Mouse (Mus musculus) macrophage (primary cell): ENCODE results near the gene Cttnbp2nl. TPM values are rescaled to one million over a fixed set of nuclear protein-coding genes. Genes with fewer than 3 reads are reported as not detected.

Source experiments
- H3K27ac ChIP-seq: fragments of 350-480 bp; formaldehyde crosslinking; 2 replicates; pipeline ENCODE4 v1.9.0; 2021
- H3K36me3 ChIP-seq: fragments of 350-480 bp; formaldehyde crosslinking; 2 replicates; pipeline ENCODE4 v1.9.0; 2021; ENCODE audit errors: inconsistent target
- H3K4me3 ChIP-seq: fragments of 350-480 bp; formaldehyde crosslinking; 2 replicates; pipeline ENCODE4 v1.9.0; 2021; ENCODE audit errors: inconsistent target
- H3K79me2 ChIP-seq: fragments of 350-480 bp; formaldehyde crosslinking; 2 replicates; pipeline ENCODE4 v1.9.0; 2021; ENCODE audit errors: inconsistent target
- WGBS: methylation state at CpG from one replicate; pipeline ENCODE4 v1.1.7; 2026; ENCODE audit warnings: inconsistent platforms; ENCODE audit not compliant: missing documents; 5-methylcytosine and 5-hydroxymethylcytosine counted together
- polyA plus RNA-seq: library from polyadenylated mRNA; stranded (reverse); fragments of 250-400 nt; gene quantifications from 3 replicates; pipeline ENCODE4 v1.2.4, GENCODE M21; 2018; ENCODE audit warnings: inconsistent platforms

Cttnbp2nl gene
- polyA plus RNA-seq, 1 experiment from 2014 or later: 71.3 TPM

DNA sequence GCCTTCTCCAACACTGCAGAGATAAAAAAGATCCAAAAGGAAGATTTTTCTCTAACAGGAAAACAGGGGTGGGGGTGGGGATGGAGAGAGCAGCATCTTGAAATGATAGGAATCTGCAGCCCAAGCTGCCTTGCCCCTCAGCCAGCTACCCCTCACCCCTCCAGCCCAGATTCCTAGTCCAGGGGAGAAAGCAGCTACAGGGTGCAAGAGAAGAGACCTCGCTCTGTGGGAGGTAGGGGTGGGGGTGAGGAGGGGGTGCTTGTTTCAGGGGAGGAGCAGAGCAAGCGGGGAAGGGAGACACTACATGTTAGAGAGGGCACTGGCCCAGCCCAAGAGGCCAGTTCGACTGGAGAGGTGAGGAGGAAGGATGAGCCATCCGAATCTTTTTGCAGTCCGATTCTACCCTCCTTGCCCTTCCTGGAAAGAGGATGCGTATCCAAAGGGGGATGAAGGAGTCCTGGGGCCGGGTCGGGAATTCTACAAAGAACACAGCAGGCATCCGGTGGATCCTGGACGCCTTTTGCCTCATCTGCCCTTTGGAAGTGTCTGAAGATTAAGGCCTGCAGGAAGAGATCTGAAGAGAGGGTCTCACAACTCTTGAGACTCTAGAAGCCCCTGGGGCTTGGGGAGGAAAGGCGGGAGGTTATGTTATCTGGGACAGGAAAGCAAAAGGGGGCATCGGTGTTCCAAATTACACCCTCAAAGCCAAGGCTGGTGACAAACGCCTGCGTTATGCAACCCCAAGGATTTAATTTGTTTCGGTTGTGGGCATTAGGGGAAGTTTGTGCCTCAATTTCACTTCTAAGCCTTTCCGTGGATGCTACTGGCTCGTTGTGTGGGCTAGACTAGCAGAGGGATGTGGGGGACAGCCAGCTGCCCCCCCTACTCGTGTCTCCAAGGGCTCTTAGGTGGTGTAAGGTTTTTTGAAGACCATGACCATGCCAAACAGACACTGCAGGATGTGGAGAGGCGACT is 92.6 kb downstream of the Cttnbp2nl start:
- Histone ChIP-seq H3K27ac (no peak overlapping the region), H3K4me3 (no peak overlapping the region), H3K36me3 (no peaks in the 10 kb centered on the region), H3K79me2 (no peaks in the 10 kb centered on the region)
- 23% methylated on average over 19 of the region's 19 CpGs for WGBS

DNA sequence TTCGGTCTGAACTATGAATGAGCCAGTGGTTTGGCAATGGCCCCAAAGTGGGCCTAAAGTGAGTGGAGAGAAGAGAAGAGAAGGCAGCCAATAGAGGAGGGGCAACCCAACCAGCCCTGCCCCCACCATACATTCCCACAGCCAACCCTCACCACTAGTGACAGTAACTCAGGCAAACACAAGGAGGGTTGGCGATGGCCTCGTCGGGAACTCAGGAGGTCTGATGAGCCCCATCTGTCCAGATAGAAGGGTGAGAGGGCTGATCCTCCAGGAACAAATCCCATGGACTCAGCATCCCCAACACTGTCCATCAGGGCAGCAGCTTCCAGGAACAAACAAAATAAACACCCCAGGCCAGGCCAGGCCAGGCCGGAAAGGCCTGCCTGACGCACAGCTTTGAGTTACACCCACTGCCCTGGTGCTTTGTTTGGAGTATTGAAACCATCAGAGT is 96.8 kb downstream of the Cttnbp2nl start:
- 92% methylated on average over 6 of the region's 6 CpGs for WGBS
- H3K36me3 ChIP-seq: no peaks in the 10 kb centered on the region
- no peak overlapping the region for H3K4me3 ChIP-seq
- H3K79me2 ChIP-seq: no peaks in the 10 kb centered on the region
- H3K27ac ChIP-seq: no peak overlapping the region

DNA sequence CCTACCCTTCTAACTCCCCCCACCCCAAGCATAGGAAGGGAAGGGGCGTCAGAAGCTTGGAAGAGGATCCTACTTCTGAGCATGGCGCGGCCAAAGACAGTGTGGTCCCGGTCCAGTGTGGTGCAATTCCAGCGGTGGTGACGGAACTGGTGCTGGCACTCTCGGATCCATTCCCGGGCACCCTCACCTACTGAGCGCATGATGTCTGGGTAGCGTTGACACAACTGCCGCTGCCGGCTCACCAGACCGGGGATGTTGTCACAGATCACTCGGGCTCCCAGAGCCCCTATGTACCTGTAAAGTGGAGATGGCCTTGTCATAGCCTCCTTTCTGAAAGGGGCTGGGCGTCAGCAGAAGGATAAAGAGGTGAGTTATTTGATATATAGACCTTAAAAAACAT is 98.4 kb downstream of the Cttnbp2nl start:
- Histone ChIP-seq H3K4me3 (no peak overlapping the region), H3K79me2 (no peaks in the 10 kb centered on the region), H3K27ac (no peak overlapping the region), H3K36me3 (no peaks in the 10 kb centered on the region; the same call in 1 of the 2 replicates)
- WGBS: 90% methylated on average over 15 of the region's 15 CpGs

DNA sequence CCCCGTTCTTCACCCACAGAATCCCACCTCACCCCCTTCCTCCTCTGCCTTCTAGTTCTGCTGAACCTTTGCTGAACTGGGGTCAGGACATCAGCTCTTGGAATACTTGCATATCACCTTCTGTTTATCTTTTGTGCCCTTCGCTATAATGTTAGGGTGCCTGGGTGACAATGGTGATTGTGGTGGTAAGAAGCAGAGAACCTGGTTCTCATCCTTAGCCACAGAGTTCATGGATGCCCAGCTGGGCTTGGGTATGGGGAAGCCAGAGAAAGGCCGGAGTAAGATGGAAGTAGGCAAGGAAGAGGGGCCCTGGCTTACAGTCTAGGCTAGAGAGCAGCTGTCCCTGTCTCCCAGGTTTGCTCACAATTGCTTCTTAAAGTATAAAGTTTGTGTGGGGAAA is 98.8 kb downstream of the Cttnbp2nl start:
- no peaks in the 10 kb centered on the region for H3K79me2 ChIP-seq
- 91% methylated on average over 3 of the region's 3 CpGs for WGBS
- H3K27ac ChIP-seq: no peak overlapping the region
- no peak overlapping the region for H3K4me3 ChIP-seq
- no peaks in the 10 kb centered on the region; the same call in 1 of the 2 replicates for H3K36me3 ChIP-seq

DNA sequence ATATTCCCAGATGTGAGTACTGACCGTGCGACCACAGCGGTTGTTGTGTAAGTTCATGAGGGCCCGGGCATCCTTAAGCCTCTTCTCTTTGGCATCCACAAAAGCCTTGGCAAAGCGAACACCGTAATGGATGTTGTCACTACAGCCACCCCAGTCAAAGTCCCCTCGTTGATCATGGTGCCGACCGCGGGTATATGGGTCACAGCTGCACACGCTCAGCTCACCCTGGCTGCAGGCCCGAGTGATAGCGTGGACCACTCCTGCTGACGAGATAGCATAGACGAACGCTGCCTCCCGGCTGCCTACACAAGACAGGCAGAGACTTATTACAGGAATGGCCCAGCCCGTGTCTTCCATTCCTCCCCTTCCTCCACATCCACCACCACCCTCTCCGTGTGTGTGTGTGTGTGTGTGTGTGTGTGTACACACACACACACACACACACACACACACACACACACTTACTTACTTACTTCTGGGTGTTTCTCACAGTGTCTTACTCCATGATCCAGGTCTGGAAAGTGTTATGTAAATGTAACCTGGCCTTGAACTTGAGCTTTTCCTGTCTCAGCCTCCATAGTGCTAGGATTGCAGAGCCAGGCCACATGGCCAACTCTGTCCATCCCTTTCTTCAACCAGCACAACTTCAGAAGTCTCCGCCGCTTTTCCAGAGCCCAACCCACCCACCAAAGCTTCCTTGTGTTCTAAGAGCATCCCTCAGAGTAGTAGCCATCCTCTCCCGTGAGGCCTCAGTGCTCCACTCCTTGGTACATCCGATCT is 99.9 kb downstream of the Cttnbp2nl start:
- WGBS: 94% methylated on average over 17 of the region's 23 CpGs
- Histone ChIP-seq H3K27ac (no peak overlapping the region), H3K4me3 (no peak overlapping the region), H3K79me2 (no peaks in the 10 kb centered on the region), H3K36me3 (no peaks in the 10 kb centered on the region; the same call in 1 of the 2 replicates)

Other genes starting within 250 kb of the Cttnbp2nl start
- 24.0 to 42.1 TPM (median 27.2 TPM) in 3 replicates for gene Mov10, start 234.6 kb downstream of the Cttnbp2nl start, polyA plus RNA-seq
- gene St7l, start 189.1 kb downstream of the Cttnbp2nl start, polyA plus RNA-seq: 25.4 to 31.0 TPM (median 25.4 TPM) in 3 replicates
- 164 to 243 TPM (median 189 TPM) in 3 replicates for gene Capza1, start 188.6 kb downstream of the Cttnbp2nl start, polyA plus RNA-seq
- not detected in 3 replicates for gene Wnt2b, start 91.2 kb downstream of the Cttnbp2nl start, polyA plus RNA-seq
- not detected in 3 replicates for gene 4930564D02Rik, start 13.7 kb upstream of the Cttnbp2nl start, polyA plus RNA-seq